Mouse (Mus musculus) kidney, adult 2 months (tissue): ENCODE results near the gene Sh2b1.

Source experiments
- CTCF ChIP-seq: fragments of 200-500 bp; conservative IDR thresholded peaks from 2 replicates; pipeline ENCODE4 v1.5.1; 2011; ENCODE audit warnings: low read depth, mild to moderate bottlenecking, control low read depth, low read length, moderate library complexity, mixed read lengths; ENCODE audit not compliant: insufficient read depth, insufficient read length
- POLR2A ChIP-seq: fragments of 200-500 bp; IDR thresholded peaks from one replicate; pipeline ENCODE4 v1.6.1; 2011; ENCODE audit warnings: low read depth, low read length, control low read depth

GRCm38 (mm10) chr7:126519513-126519912 lies 44.3 kb upstream of the Sh2b1 start:
- TF ChIP-seq CTCF (no peak), POLR2A (no peak)
